Mouse (Mus musculus): Measurements from ENCODE around the gene Fto.

Fto gene

GRCm38 (mm10) chr8:91532671-91533436 is 219.5 kb downstream of the Fto start:
- DNase-seq, result no peak

- no peak for DNase-seq
Observed at GRCm38 (mm10) chr8:91534752-91535151, 221.4 kb downstream of the Fto start.

- DNase-seq, result no peak
Observed at GRCm38 (mm10) chr8:91538109-91538508, 224.8 kb downstream of the Fto start.

GRCm38 (mm10) chr8:91538892-91539291 is 225.6 kb downstream of the Fto start:
- no peak for DNase-seq

- no peak for DNase-seq
Observed at GRCm38 (mm10) chr8:91539586-91539985, 226.3 kb downstream of the Fto start.

- DNase-seq, result no peak
Observed at GRCm38 (mm10) chr8:91541229-91541628, 227.9 kb downstream of the Fto start.

- no peak for DNase-seq
Observed at GRCm38 (mm10) chr8:91545561-91545960, 232.2 kb downstream of the Fto start.

GRCm38 (mm10) chr8:91546599-91546998 is 233.3 kb downstream of the Fto start:
- no peak for DNase-seq

- no peak for DNase-seq
Observed at GRCm38 (mm10) chr8:91550131-91550530, 236.8 kb downstream of the Fto start.

- DNase-seq, result no peak
Observed at GRCm38 (mm10) chr8:91551166-91551765, 237.9 kb downstream of the Fto start.

- DNase-seq, result no peak
Observed at GRCm38 (mm10) chr8:91551775-91552538, 238.6 kb downstream of the Fto start.

GRCm38 (mm10) chr8:91552635-91553034 is 239.3 kb downstream of the Fto start:
- DNase-seq, result no peak

GRCm38 (mm10) chr8:91553387-91553786 is 240.1 kb downstream of the Fto start:
- DNase-seq, result no peak

- no peak for DNase-seq
Observed at GRCm38 (mm10) chr8:91557041-91557587, 243.8 kb downstream of the Fto start.

- no peak for DNase-seq
Observed at GRCm38 (mm10) chr8:91558408-91558807, 245.1 kb downstream of the Fto start.

- DNase-seq, result no peak
Observed at GRCm38 (mm10) chr8:91560017-91560591, 246.8 kb downstream of the Fto start.

- DNase-seq, result no peak
Observed at GRCm38 (mm10) chr8:91561241-91561640, 247.9 kb downstream of the Fto start.

GRCm38 (mm10) chr8:91562600-91562999 is 249.3 kb downstream of the Fto start:
- DNase-seq, result no peak

GRCm38 (mm10) chr8:91563326-91563725 is 250.0 kb downstream of the Fto start:
- DNase-seq, result no peak

GRCm38 (mm10) chr8:91565869-91566502 is 252.7 kb downstream of the Fto start:
- no peak for DNase-seq

- no peak for DNase-seq
Observed at GRCm38 (mm10) chr8:91566503-91566869, 253.2 kb downstream of the Fto start.

GRCm38 (mm10) chr8:91569874-91570273 is 256.5 kb downstream of the Fto start:
- DNase-seq, result no peak

- no peak for DNase-seq
Observed at GRCm38 (mm10) chr8:91570809-91571208, 257.5 kb downstream of the Fto start.
